Mouse (Mus musculus): Measurements from ENCODE around the gene Mast1.

- peak; percentile 97 for TF ChIP-seq CTCF (IDR thresholded peaks at IDR 0.05; ENCODE audit: control insufficient read depth, insufficient read depth, insufficient read length)
- no peak for TF ChIP-seq MAX (IDR thresholded peaks at IDR 0.05)
- TF ChIP-seq USF1 (IDR thresholded peaks at IDR 0.05; ENCODE audit: low read depth): no peak
- no peak for TF ChIP-seq CEBPB (IDR thresholded peaks at IDR 0.05; ENCODE audit: low read depth)
- TF ChIP-seq MYOD1 (IDR thresholded peaks at IDR 0.05; ENCODE audit: control insufficient read depth, insufficient read length, low read depth): no peak
Observed at GRCm38 (mm10) chr8:84902920-84903661, 34.1 kb downstream of the Mast1 start.

Data from C2C12 (cell line).